Mouse (Mus musculus): ENCODE data around the gene Ddx21. TPM values are rescaled to one million over a fixed set of nuclear protein-coding genes. Genes with fewer than 3 reads are reported as not detected.

Gene Ddx21
- polyA plus RNA-seq, 1 experiment from 2014 or later = 15.0 TPM

DNA sequence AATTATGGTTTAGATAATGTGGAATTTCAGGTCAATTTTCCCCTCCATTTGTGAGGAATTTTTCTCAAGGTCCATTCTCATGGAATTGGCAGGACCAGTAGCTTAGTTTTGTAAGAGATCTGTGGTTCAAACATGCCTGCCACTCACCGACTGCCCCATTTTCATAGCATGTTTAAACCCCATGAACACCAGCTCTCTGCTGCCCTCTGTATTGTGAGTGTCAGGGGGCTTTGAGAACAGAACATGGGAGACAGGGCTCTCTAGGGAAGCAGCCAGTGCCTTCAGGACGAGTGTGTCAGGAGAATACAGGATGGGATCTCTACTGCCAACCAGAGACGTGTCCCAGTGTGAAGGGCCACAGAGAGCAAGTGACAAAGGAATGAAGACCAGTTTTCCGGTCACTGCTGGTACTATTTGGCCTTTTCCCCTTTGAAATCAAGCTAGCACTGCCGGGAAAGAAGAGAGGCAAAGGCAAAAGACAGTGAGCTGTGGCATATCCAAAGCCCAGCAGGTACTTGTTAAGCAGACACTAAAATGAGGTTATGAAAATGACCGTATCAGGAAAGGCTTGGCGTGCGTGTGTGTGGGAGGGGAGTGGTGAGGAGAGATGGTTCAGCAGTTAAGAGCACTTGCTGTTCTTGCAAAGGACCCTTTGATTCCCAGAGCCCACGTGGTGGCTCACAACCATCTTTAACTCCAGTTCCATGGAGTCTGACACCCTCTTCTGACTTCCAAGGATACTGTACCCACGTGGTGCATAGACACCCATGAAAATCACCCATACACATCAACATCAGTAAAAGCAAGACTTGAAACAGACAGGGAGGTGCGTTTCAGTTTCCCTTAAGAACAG lies 46.1 kb downstream of the Ddx21 start:
- H3K36me3 ChIP-seq (replicated peaks) = peaks cover 32% of the 10 kb centered on the region
- no peak overlapping the region for H3K9ac ChIP-seq
- WGBS = 80% methylated on average over 11 of the region's 11 CpGs
- H3K4me1 ChIP-seq = no peaks in the 10 kb centered on the region
- H3K4me2 ChIP-seq = no peak overlapping the region
- ATAC-seq (replicated peaks) = no peak
- no peaks in the 10 kb centered on the region for H3K9me3 ChIP-seq
- H3K27me3 ChIP-seq (replicated peaks) = no peaks in the 10 kb centered on the region
- H3K4me3 ChIP-seq = no peak overlapping the region
- H3K27ac ChIP-seq = no peak overlapping the region

DNA sequence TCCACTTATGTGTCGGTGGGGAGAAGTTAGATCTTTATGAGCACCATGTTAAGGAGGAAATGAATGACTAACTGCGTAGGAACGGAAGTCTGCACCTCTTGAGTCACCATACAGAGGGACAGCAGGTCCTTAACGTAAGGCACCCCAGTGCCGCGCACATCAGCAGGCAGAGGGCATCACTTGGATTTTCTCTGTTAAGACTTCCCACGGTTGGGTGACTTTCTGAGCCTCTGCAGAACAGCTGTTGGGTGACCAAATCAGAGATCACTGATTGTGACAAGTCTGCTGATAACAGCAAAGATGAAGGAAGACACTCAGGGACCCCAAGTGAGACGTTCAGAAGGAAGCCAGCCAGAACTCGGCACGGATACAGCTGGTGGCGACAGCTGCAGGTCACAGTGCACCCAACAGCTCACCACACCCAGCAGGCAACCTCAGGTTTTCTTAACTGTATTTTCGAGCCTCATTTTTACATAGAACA lies 48.4 kb downstream of the Ddx21 start:
- H3K27me3 ChIP-seq (replicated peaks) = no peaks in the 10 kb centered on the region
- no peak for ATAC-seq (replicated peaks)
- H3K4me3 ChIP-seq = no peak overlapping the region
- no peak overlapping the region for H3K9ac ChIP-seq
- 84% methylated on average over 12 of the region's 12 CpGs for whole genome bisulfite sequencing
- no peak overlapping the region for H3K4me2 ChIP-seq
- H3K9me3 ChIP-seq = no peaks in the 10 kb centered on the region
- no peak overlapping the region for H3K27ac ChIP-seq
- no peaks in the 10 kb centered on the region for H3K4me1 ChIP-seq
- peaks cover 9% of the 10 kb centered on the region; the same call in 1 of the 2 replicates for H3K36me3 ChIP-seq (replicated peaks)

DNA sequence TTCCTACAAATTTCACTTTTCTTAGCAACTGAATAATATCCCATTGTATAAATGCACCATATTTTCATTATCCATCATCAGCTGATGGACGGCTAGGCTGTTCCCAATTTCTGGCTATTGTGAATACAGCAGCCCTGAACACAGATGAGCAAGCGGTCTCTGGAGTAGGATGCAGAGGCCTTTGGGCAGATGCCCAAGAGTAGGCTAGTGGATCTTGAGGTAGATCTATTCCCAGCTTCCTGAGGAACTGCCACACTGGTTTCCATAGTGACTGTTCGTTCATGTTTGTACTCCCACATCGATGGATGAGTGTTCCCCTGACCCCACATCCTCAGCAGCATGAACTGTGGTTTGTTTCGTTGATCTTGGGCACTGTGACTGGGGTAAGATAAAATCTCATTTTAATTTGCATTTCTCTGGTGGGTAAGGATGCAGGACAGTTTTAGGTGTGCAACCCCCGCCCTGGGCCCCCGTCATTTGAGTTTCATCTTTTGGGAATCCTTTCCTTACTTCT lies 51.2 kb downstream of the Ddx21 start:
- no peak overlapping the region for H3K4me2 ChIP-seq
- H3K4me3 ChIP-seq = no peak overlapping the region
- H3K27ac ChIP-seq = no peak overlapping the region
- H3K9me3 ChIP-seq = no peaks in the 10 kb centered on the region
- 79% methylated on average over 7 of the region's 7 CpGs for WGBS
- no peaks in the 10 kb centered on the region for H3K27me3 ChIP-seq (replicated peaks)
- H3K36me3 ChIP-seq (replicated peaks) = no peaks in the 10 kb centered on the region; the same call in 1 of the 2 replicates
- no peak overlapping the region for H3K9ac ChIP-seq
- no peaks in the 10 kb centered on the region for H3K4me1 ChIP-seq
- ATAC-seq (replicated peaks) = no peak

DNA sequence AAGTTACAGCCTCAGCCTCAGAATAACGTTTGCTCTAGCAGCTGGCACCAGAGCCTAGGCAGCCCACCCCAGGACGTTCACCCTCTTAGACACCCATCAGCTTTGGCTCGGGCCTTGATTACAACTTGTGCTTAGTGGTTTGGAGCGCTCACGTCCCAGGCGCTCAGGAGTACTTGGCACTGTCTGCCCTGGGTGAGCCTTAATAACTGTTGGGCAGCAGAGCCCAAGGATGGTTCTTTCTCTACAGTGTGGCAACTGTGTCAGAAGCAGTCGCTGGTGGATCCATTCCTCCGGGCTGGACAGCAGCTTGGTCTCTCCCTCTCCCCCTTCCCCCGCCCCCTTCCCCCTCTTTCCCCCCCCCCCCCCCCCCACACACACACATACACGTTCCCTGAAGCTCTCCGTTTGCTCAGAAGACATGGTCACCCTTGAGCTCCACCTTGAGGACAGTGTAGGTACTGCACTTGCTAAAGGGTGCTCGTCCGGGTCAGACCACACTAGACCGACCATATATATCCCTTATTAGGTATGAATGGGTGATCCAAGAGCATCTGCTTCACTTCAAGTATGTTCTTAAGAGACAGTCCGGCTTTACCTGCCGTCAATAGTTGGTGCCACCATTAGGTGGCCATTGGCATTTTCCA lies 52.4 kb downstream of the Ddx21 start:
- H3K4me3 ChIP-seq = no peak overlapping the region
- no peak overlapping the region for H3K4me2 ChIP-seq
- ATAC-seq (replicated peaks) = no peak
- H3K9me3 ChIP-seq = no peaks in the 10 kb centered on the region
- H3K27me3 ChIP-seq (replicated peaks) = no peaks in the 10 kb centered on the region
- no peaks in the 10 kb centered on the region for H3K36me3 ChIP-seq (replicated peaks)
- H3K27ac ChIP-seq = no peak overlapping the region
- 38% methylated on average over 13 of the region's 16 CpGs for WGBS
- H3K4me1 ChIP-seq = no peaks in the 10 kb centered on the region
- no peak overlapping the region for H3K9ac ChIP-seq

DNA sequence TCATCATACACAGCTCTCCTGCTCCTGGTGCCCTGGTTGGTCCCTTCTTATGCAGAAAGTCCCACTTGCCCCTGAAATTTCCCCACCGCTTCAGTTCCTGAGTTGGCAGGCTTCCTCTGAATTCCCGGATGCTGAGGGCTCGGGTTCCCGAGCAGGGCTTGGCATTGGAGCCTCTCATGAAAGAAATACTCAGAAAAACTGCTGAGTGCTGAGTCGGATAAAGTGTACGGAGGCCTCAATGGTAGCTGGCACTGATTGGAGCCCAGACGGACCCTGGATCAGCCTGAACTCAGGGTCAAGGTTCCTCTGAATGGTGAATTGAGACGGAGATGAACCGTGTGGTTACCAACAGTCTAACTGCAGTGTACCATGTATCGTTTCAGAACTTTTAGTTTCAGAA lies 55.6 kb downstream of the Ddx21 start:
- H3K4me3 ChIP-seq = no peak overlapping the region
- no peaks in the 10 kb centered on the region for H3K4me1 ChIP-seq
- H3K9ac ChIP-seq = no peak overlapping the region
- no peak overlapping the region for H3K4me2 ChIP-seq
- no peaks in the 10 kb centered on the region for H3K27me3 ChIP-seq (replicated peaks)
- no peak overlapping the region for H3K27ac ChIP-seq
- no peaks in the 10 kb centered on the region for H3K36me3 ChIP-seq (replicated peaks)
- ATAC-seq (replicated peaks) = no peak
- 88% methylated on average over 10 of the region's 10 CpGs for WGBS
- no peaks in the 10 kb centered on the region for H3K9me3 ChIP-seq

DNA sequence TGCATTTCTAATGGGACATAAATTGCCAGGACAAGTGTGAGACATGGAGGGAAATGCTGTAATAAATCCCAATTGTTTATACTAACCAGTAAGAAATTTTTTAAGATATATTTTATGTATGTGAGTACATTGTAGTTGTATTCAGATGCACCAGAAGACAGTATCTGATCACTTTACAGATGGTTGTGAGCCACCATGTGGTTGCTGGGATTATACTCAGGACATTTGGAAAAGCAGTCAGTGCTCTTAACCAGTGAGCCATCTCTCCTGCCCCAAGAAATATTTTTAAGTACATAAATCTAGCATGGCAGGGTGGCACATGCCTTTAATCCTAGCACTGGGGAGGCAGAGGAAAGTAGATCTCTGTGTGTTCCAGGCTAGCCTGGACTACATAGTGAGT lies 56.3 kb downstream of the Ddx21 start:
- no peak for ATAC-seq (replicated peaks)
- H3K27me3 ChIP-seq (replicated peaks) = no peaks in the 10 kb centered on the region
- H3K27ac ChIP-seq = no peak overlapping the region
- H3K4me3 ChIP-seq = no peak overlapping the region
- no peaks in the 10 kb centered on the region for H3K36me3 ChIP-seq (replicated peaks)
- no peak overlapping the region for H3K9ac ChIP-seq
- no peaks in the 10 kb centered on the region for H3K4me1 ChIP-seq
- no peak overlapping the region for H3K4me2 ChIP-seq
- H3K9me3 ChIP-seq = no peaks in the 10 kb centered on the region

DNA sequence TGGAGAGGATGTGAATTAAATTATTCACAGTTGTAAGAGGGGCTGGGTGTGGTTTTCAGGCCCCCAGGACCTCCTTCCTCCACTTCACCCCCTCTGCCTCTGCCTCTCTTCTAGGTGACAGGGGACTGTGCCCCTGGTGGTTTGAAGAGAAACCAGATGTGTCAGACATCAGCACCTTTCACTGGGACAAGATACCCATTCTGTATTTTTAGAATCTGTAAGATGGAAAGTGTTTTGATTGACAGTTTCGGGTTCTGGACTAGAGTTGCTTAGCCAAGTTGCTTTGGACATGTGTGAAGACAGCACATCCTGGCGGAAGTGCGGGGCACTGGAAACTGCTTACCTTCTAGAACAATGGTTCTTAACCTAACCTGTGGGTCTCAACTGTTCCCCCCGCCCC lies 57.8 kb downstream of the Ddx21 start:
- Histone ChIP-seq H3K4me2 (no peak overlapping the region), H3K9ac (no peak overlapping the region), H3K4me3 (no peak overlapping the region), H3K4me1 (no peaks in the 10 kb centered on the region), H3K27me3 (replicated peaks) (no peaks in the 10 kb centered on the region), H3K27ac (no peak overlapping the region), H3K9me3 (no peaks in the 10 kb centered on the region), H3K36me3 (replicated peaks) (no peaks in the 10 kb centered on the region)
- ATAC-seq (replicated peaks) = no peak
- 90% methylated on average over 4 of the region's 4 CpGs for WGBS

DNA sequence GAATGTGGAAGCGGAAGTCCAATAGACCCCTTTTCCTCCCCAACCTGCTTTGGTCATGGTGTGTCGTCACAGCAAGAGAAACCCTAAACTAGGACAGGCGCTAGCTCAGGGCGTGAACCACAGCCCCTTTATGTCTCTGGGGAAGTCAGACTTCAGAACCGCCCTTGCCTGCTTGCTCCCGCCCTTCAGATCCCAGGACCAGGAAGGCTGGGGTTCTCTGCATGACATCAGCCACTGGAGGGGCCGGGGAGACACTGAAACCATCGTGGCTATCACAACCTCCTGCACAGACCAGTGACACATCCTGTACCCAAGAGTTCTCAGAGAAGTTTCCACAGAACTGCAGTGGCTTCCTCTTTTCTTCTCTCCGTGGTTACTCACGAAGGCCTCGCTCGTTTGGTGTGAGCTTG lies 58.7 kb downstream of the Ddx21 start:
- 83% methylated on average over 12 of the region's 12 CpGs for WGBS
- H3K27ac ChIP-seq = no peak overlapping the region
- no peaks in the 10 kb centered on the region for H3K4me1 ChIP-seq
- no peaks in the 10 kb centered on the region for H3K9me3 ChIP-seq
- H3K4me2 ChIP-seq = no peak overlapping the region
- no peak overlapping the region for H3K4me3 ChIP-seq
- H3K27me3 ChIP-seq (replicated peaks) = no peaks in the 10 kb centered on the region
- no peak overlapping the region for H3K9ac ChIP-seq
- no peaks in the 10 kb centered on the region for H3K36me3 ChIP-seq (replicated peaks)
- no peak for ATAC-seq (replicated peaks)

DNA sequence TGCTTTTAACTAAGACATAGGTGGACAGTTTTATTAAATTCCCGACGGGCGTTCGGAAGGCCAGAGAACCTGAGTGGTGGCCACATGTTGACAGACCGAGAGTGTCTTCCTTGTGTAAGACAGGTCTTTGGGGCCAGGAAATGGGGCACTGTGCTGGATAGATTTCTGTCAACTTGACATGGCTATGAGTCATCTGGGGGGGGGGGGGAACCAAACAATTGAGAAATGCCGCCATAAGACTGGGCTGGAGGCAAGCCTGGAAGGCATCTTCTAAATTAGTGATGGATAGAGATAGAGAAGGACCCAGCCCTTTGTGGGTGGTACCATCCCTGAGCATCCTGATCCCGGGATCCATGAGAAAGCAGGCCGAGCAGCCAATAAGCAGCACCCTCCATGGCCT lies 59.2 kb downstream of the Ddx21 start:
- H3K36me3 ChIP-seq (replicated peaks) = no peaks in the 10 kb centered on the region
- no peak overlapping the region for H3K4me2 ChIP-seq
- H3K27ac ChIP-seq = no peak overlapping the region
- no peak for ATAC-seq (replicated peaks)
- H3K4me1 ChIP-seq = no peaks in the 10 kb centered on the region
- H3K9me3 ChIP-seq = no peaks in the 10 kb centered on the region
- H3K9ac ChIP-seq = no peak overlapping the region
- no peak overlapping the region for H3K4me3 ChIP-seq
- H3K27me3 ChIP-seq (replicated peaks) = no peaks in the 10 kb centered on the region
- WGBS = 92% methylated on average over 8 of the region's 8 CpGs

DNA sequence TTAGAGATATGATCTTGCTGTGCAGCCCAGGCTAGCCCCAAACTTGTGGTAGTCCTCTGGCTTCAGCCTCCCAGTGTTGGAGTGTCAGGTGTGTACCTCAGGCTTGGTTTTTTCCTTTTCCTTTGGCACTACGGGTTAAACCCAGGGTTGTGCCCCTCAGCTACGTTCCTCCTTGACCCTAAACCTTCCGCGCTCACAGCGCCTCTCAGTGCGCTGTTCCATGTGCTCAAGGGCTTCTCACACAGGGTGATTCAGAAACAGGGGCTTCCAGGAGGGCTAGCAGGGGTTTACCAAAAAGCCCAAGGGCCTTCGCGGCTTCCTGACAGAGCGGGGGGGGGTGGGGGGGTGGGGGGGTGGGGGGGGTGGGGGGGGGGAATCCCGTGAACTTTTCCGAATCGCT lies 59.6 kb downstream of the Ddx21 start:
- WGBS = 93% methylated on average over 11 of the region's 12 CpGs

DNA sequence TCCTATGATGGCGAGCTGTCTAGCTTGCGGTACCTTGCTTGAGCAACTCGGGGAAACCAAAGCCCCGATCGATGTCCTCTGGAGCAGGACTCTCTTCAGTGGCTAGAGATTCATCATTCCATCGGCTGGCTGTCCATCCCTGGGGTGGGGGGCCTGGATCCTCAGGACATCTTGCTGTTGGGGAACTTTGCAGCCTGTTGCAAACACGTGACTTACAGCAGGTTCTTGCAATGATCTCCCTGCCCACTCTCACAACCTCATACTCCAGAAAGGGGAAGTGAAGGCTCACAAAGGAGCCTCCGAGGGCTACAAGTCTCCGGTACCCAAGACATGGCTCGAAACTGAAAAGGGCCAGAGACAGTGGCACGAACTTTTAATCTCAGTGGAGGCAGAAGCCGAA lies 60.6 kb downstream of the Ddx21 start:
- H3K4me1 ChIP-seq = no peaks in the 10 kb centered on the region
- H3K9me3 ChIP-seq = no peaks in the 10 kb centered on the region
- H3K9ac ChIP-seq = no peak overlapping the region
- H3K36me3 ChIP-seq (replicated peaks) = no peaks in the 10 kb centered on the region
- H3K27me3 ChIP-seq (replicated peaks) = no peaks in the 10 kb centered on the region
- no peak overlapping the region for H3K4me2 ChIP-seq
- no peak overlapping the region for H3K27ac ChIP-seq
- ATAC-seq (replicated peaks) = no peak
- no peak overlapping the region for H3K4me3 ChIP-seq
- 95% methylated on average over 12 of the region's 12 CpGs for WGBS

More for the DNA sequence above, 59.6 kb downstream of the Ddx21 start:
- H3K4me1 ChIP-seq = no peaks in the 10 kb centered on the region
- no peaks in the 10 kb centered on the region for H3K36me3 ChIP-seq (replicated peaks)
- ATAC-seq (replicated peaks) = no peak
- no peaks in the 10 kb centered on the region for H3K27me3 ChIP-seq (replicated peaks)
- H3K27ac ChIP-seq = no peak overlapping the region
- no peak overlapping the region for H3K4me2 ChIP-seq
- H3K9ac ChIP-seq = no peak overlapping the region
- H3K9me3 ChIP-seq = no peaks in the 10 kb centered on the region
- H3K4me3 ChIP-seq = no peak overlapping the region

DNA sequence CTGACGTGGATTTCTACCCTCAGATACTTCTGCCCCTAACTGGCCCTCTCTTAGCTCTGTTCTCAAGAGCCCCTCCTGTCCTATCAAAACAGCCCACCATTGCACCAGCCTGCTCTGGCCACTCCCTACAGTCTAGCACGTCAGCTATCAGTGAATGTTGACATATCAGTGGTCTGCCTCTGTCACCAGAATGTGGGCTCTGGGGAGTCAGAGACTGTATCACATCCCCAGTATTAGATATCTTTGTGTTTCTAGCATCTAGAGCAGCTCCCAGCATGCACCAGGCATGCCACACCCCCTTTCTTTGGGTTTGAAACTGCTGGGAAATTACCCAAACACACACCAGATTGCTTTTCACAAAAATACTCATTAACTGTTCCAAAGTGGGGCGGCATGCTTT lies 61.3 kb downstream of the Ddx21 start:
- H3K27ac ChIP-seq = no peak overlapping the region
- no peaks in the 10 kb centered on the region for H3K27me3 ChIP-seq (replicated peaks)
- no peak overlapping the region for H3K4me2 ChIP-seq
- H3K36me3 ChIP-seq (replicated peaks) = no peaks in the 10 kb centered on the region
- no peak overlapping the region for H3K4me3 ChIP-seq
- 69% methylated on average over 3 of the region's 3 CpGs for WGBS
- H3K4me1 ChIP-seq = no peaks in the 10 kb centered on the region
- H3K9ac ChIP-seq = no peak overlapping the region
- H3K9me3 ChIP-seq = no peaks in the 10 kb centered on the region
- ATAC-seq (replicated peaks) = no peak

DNA sequence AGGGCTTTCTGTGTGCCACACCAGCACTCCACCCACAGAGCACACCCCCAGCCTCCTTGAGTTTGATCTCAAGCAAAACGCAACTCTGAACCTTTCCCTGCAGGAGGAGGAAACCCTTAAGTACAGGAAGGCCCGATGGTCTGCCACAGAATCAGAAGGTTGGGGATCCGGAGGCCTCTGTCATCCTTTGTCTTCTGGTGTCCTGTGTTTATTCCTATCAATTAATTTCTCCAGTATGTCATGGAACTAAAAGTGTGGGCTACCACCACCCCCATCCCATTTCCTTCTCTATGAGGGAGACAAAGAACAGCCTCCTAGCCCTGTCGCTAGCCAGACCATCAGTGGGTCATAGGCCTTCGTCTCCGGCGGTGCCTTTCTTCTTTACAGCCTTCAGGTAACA lies 67.6 kb downstream of the Ddx21 start:
- Histone ChIP-seq H3K9me3 (no peaks in the 10 kb centered on the region), H3K36me3 (replicated peaks) (no peaks in the 10 kb centered on the region), H3K4me2 (no peak overlapping the region), H3K4me1 (no peaks in the 10 kb centered on the region), H3K27me3 (replicated peaks) (no peaks in the 10 kb centered on the region), H3K4me3 (no peak overlapping the region), H3K9ac (no peak overlapping the region), H3K27ac (no peak overlapping the region)
- no peak for ATAC-seq (replicated peaks)
- WGBS = 81% methylated on average over 7 of the region's 7 CpGs
